Mouse (Mus musculus): Measurements from ENCODE around the gene AC192777.2. TPM values are rescaled to one million over a fixed set of nuclear protein-coding genes. Genes with fewer than 3 reads are reported as not detected.

The AC192777.2 gene
- polyA plus RNA-seq (2014; fragmentation: Illumina TruSeq; extraction: RNeasy Lipid Tissue Mini Kit (QIAGEN cat#74804); ENCODE audit: low read depth, low replicate concordance): not detected

GRCm38 (mm10) chr17:40095150-40095549, at the start of gene AC192777.2:
Gene AC192777.2 (plus strand): TSS chr17:40095450.

Other genes starting within 250 kb of the AC192777.2 start
- not detected for gene Esp38, start 144.9 kb upstream of the AC192777.2 start, polyA plus RNA-seq (2014; fragmentation: Illumina TruSeq; extraction: RNeasy Lipid Tissue Mini Kit (QIAGEN cat#74804); ENCODE audit: low read depth, low replicate concordance)
- gene Pgk2, start 113.2 kb downstream of the AC192777.2 start, polyA plus RNA-seq (2014; fragmentation: Illumina TruSeq; extraction: RNeasy Lipid Tissue Mini Kit (QIAGEN cat#74804); ENCODE audit: low read depth, low replicate concordance): 26.8 TPM
- 0.21 TPM for gene Crisp3, start 146.8 kb downstream of the AC192777.2 start, polyA plus RNA-seq (2014; fragmentation: Illumina TruSeq; extraction: RNeasy Lipid Tissue Mini Kit (QIAGEN cat#74804); ENCODE audit: low read depth, low replicate concordance)
- 4,835 TPM for gene Crisp1, start 223.8 kb downstream of the AC192777.2 start, polyA plus RNA-seq (2014; fragmentation: Illumina TruSeq; extraction: RNeasy Lipid Tissue Mini Kit (QIAGEN cat#74804); ENCODE audit: low read depth, low replicate concordance)

All from adipose tissue, adult 10 weeks (tissue).